Mouse (Mus musculus) embryonic facial prominence, embryonic 10.5 days (tissue): ENCODE results near the gene Erc2. TPM values are rescaled to one million over a fixed set of nuclear protein-coding genes. Genes with fewer than 3 reads are reported as not detected.

Source experiments
- DNase-seq: peaks from one replicate; pipeline ENCODE4 v3.0.0-alpha.2; 2017; ENCODE audit warnings: low spot score
- H3K27ac ChIP-seq: fragments of 300-500 bp; sonication (generic); replicated peaks from 2 replicates; pipeline ENCODE4 v1.5.1; 2016; ENCODE audit warnings: mild to moderate bottlenecking
- H3K27me3 ChIP-seq: fragments of 300-500 bp; sonication (generic); replicated peaks from 2 replicates; pipeline ENCODE4 v1.6.1; 2016; ENCODE audit warnings: low read depth, mild to moderate bottlenecking; ENCODE audit not compliant: poor library complexity, severe bottlenecking
- H3K36me3 ChIP-seq: fragments of 300-500 bp; sonication (generic); replicated peaks from 2 replicates; pipeline ENCODE4 v1.6.1; 2016; ENCODE audit warnings: mild to moderate bottlenecking, moderate library complexity
- H3K4me1 ChIP-seq: fragments of 300-500 bp; sonication (generic); 2 replicates; pipeline ENCODE4 v1.6.1; 2016
- H3K4me3 ChIP-seq: fragments of 300-500 bp; sonication (generic); 2 replicates; pipeline ENCODE4 v1.5.1; 2016; ENCODE audit warnings: mild to moderate bottlenecking, moderate library complexity
- H3K9me3 ChIP-seq: fragments of 300-500 bp; sonication (generic); 2 replicates; pipeline ENCODE4 v1.6.1; 2016; ENCODE audit warnings: mild to moderate bottlenecking
- WGBS: fragments of 180-500 bp; shearing (Covaris S2); methylation state at CpG from one replicate; pipeline ENCODE4 v1.1.7; 2016; 5-methylcytosine and 5-hydroxymethylcytosine counted together
- polyA plus RNA-seq: library from polyadenylated mRNA; unstranded; fragments of >200 nt; fragmentation: Nextera tagmentation; extraction: Ambion mirVana; gene quantifications from 2 replicates; pipeline ENCODE4 v1.2.1, GENCODE M21; 2016

Erc2 gene
- polyA plus RNA-seq, 1 experiment from 2014 or later: 7.2 TPM

DNA sequence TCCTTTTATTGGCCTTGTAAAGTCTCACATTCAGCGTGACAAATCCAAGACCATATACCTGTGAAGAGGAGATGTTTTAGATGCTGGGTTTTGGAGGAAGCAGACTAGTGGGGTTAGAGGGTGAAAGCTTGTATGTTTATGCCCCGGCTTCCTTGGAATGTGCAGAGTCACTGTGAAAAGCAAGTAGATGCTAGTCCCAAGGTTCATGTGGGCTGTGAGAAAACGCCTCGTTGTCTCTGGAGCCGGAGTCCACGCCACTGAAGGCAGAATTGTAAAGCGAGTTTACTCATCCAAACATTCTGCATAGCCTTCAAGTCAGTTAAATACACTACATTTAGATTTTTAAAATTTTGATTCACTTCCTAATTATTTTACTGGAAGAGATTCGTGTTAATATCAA is 748.5 kb downstream of the Erc2 start:
- no peaks in the 10 kb centered on the region for H3K36me3 ChIP-seq
- no peak overlapping the region for H3K4me3 ChIP-seq
- no peak for DNase-seq
- H3K27me3 ChIP-seq: peaks cover 35% of the 10 kb centered on the region
- H3K4me1 ChIP-seq: peaks cover 32% of the 10 kb centered on the region
- no peak overlapping the region for H3K27ac ChIP-seq
- WGBS: 69% methylated on average over 8 of the region's 8 CpGs
- no peaks in the 10 kb centered on the region for H3K9me3 ChIP-seq

DNA sequence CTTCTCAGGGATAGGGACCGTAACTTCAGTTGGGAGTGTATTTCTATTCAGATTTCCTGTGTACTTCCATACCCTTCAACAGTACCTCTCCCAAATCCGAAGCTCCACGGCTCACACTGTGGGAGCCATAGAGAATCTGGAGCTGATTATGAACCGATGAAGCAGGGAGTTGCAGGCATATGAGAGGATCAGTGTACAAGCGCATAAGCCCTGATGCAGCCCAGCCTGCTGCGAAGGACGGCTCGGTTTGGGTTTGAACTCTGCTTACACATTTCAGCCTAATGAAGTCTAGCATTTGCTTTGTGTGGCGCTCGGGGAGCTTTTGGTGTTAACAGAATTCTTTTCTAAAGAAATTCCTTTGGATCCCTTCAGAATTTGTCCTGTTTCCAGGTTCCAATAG is 749.4 kb downstream of the Erc2 start:
- H3K36me3 ChIP-seq: no peaks in the 10 kb centered on the region
- peaks cover 42% of the 10 kb centered on the region for H3K4me1 ChIP-seq
- WGBS: 62% methylated on average over 10 of the region's 10 CpGs
- 0 out of 2 replicates have a peak overlapping the region, but pooled peaks have one; percentile 24 for H3K27ac ChIP-seq
- H3K4me3 ChIP-seq: no peak overlapping the region
- peaks cover 35% of the 10 kb centered on the region for H3K27me3 ChIP-seq
- no peaks in the 10 kb centered on the region for H3K9me3 ChIP-seq
- no peak for DNase-seq

- Histone ChIP-seq H3K4me3 (peak overlapping the region; percentile 20; the same call in 1 of the 2 replicates), H3K27me3 (peaks cover 66% of the 10 kb centered on the region), H3K9me3 (no peaks in the 10 kb centered on the region), H3K36me3 (no peaks in the 10 kb centered on the region), H3K4me1 (peaks cover 47% of the 10 kb centered on the region), H3K27ac (peak overlapping the region; percentile 67)
- DNase-seq: peak; percentile 58
- WGBS: 13% methylated on average over 10 of the region's 10 CpGs
Measured at GRCm38 (mm10) chr14:28375642-28376091, 753.4 kb downstream of the Erc2 start.

GRCm38 (mm10) chr14:28376208-28376805 is 754.1 kb downstream of the Erc2 start:
- H3K27me3 ChIP-seq: peaks cover 72% of the 10 kb centered on the region
- H3K36me3 ChIP-seq: no peaks in the 10 kb centered on the region
- WGBS: 48% methylated on average over 9 of the region's 9 CpGs
- H3K27ac ChIP-seq: peak overlapping the region; percentile 65
- H3K4me1 ChIP-seq: peaks cover 45% of the 10 kb centered on the region
- no peak overlapping the region for H3K4me3 ChIP-seq
- no peaks in the 10 kb centered on the region for H3K9me3 ChIP-seq
- DNase-seq: peak; percentile 20

GRCm38 (mm10) chr14:28377519-28377918 is 755.3 kb downstream of the Erc2 start:
- Histone ChIP-seq H3K27me3 (peaks cover 72% of the 10 kb centered on the region), H3K36me3 (no peaks in the 10 kb centered on the region), H3K4me1 (peaks cover 47% of the 10 kb centered on the region), H3K9me3 (no peaks in the 10 kb centered on the region), H3K27ac (no peak overlapping the region), H3K4me3 (no peak overlapping the region)
- 65% methylated on average over 3 of the region's 3 CpGs for whole genome bisulfite sequencing
- no peak for DNase-seq

DNA sequence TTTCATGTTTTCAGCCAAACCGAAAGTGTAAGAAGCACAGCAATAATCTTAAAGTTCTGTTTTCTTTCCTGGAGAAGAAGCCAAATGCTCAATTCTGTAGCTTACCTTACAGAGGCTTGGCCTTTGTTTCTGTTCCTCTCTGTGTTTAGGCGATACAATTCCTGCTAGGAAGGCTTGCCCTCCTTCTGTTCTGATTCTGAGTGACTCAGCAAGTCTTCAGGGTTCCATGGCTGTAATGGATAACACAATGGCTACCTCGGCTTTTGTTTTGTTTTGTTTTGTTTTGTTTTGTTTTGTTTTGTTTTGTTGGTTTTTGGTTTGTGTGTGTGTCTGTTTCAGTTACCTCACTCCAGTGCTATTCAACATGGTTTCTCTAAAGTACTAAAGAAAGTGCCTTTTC is 757.9 kb downstream of the Erc2 start:
- Histone ChIP-seq H3K4me1 (peaks cover 48% of the 10 kb centered on the region), H3K27me3 (peaks cover 67% of the 10 kb centered on the region), H3K9me3 (no peaks in the 10 kb centered on the region), H3K36me3 (no peaks in the 10 kb centered on the region), H3K27ac (no peak overlapping the region), H3K4me3 (no peak overlapping the region)
- no peak for DNase-seq
- 65% methylated on average over 3 of the region's 3 CpGs for WGBS

DNA sequence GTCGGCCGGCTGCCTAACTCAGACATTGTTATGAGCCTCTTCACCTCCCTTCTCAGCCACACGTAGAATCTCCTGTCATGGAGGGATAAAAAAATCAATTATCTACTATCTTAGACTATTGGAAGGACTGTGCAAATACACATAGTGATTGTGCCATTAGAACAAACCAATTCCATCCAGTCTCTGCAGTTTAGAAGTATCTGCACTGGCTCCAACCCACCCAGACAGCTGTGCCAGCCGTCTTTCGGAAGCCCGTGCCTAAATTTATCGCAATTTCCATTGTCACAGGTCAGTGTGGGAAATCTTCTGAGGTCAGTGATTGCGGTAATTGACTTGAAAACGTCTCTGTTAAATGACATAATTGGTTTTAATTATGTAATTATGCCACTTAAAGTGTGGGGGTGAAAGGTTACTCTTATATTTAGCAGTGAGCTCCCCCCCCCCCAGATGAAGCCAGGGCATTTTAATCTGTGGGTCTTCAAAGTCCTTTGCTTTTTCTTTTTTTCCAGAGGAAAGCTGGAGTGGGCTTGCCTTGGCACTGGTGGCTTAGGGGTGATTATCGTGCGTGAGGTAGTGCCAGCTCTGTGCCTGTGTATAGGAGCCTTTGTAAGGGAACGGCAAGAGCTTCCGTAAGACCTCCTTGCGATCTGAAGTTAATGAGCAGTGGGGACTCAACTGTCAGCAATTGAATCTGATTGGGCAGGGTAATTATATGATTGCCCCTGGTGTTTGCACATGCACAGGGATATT is 759.7 kb downstream of the Erc2 start:
- DNase-seq: peak; percentile 39
- Histone ChIP-seq H3K9me3 (no peaks in the 10 kb centered on the region), H3K36me3 (no peaks in the 10 kb centered on the region), H3K27me3 (peaks cover 70% of the 10 kb centered on the region), H3K4me3 (no peak overlapping the region), H3K27ac (no peak overlapping the region), H3K4me1 (peaks cover 30% of the 10 kb centered on the region)
- 44% methylated on average over 14 of the region's 14 CpGs for WGBS

DNA sequence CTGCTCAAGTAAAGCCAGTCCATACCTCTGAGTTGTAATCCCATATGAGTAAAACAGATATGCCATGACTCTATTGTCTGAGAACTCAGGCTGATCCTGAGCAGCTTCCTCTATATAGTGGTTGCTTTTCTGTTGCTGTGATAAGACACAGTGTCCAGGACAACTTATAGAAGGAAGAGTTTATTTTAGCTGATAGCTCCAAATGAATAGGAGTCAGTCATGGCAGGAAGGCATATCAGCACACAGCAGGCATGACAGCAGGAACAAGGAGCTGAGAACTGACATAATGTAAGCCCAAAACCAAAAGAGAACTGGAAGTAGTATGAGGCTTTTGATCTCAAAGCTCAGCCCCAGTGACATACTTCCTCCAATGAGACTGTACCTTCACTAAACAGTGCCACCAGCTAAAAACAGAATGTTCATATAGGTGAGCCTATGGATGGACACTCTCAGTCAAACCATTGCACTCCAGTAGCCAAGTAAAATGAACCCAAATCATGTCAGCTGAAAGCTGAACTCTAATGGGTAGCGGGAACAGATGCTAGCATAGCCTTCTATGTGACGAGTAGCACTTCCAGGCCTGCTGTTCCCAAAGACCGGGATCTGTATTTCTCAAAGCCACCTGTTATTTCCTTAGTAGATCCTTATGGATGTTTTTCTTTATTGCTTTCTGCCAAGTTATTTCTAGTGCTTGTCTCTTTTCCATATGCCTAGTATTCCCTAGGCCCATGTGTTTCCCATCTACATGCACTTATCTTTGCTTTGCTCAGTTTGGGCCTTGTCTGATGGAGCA is 764.8 kb downstream of the Erc2 start:
- peaks cover 27% of the 10 kb centered on the region for H3K27me3 ChIP-seq
- no peak overlapping the region for H3K27ac ChIP-seq
- no peak for DNase-seq
- H3K9me3 ChIP-seq: no peaks in the 10 kb centered on the region
- 91% methylated on average over 3 of the region's 3 CpGs for WGBS
- H3K4me3 ChIP-seq: no peak overlapping the region
- no peaks in the 10 kb centered on the region for H3K36me3 ChIP-seq
- peaks cover 8% of the 10 kb centered on the region for H3K4me1 ChIP-seq

GRCm38 (mm10) chr14:28398915-28399314 is 776.7 kb downstream of the Erc2 start:
- H3K27me3 ChIP-seq: no peaks in the 10 kb centered on the region
- H3K4me1 ChIP-seq: peaks cover 7% of the 10 kb centered on the region; the same call in 1 of the 2 replicates
- no peak for DNase-seq
- no peak overlapping the region for H3K27ac ChIP-seq
- H3K36me3 ChIP-seq: no peaks in the 10 kb centered on the region
- no peak overlapping the region for H3K4me3 ChIP-seq
- no peaks in the 10 kb centered on the region for H3K9me3 ChIP-seq
- WGBS: 72% methylated on average over 2 of the region's 2 CpGs

DNA sequence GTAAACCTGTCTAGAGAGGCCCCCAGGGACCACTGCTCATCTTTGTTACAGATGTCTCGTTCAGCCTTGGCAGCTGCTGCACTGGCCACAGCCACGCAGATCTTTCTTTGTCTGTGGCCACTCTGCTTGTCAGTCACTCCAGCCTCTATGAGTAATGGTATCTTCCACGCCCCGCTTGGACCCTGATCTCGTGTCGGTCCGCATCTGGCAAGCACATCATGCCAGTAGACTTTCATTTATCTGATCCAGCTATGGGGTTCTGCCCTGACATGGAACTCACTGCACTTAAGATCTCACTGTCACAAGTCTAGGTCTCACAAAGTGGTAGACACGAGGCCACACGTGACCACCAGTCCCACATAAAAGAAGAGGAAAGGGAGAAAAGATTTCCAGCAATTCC is 777.7 kb downstream of the Erc2 start:
- Histone ChIP-seq H3K36me3 (no peaks in the 10 kb centered on the region), H3K4me3 (no peak overlapping the region), H3K9me3 (no peaks in the 10 kb centered on the region), H3K27me3 (no peaks in the 10 kb centered on the region), H3K4me1 (peaks cover 7% of the 10 kb centered on the region; the same call in 1 of the 2 replicates), H3K27ac (no peak overlapping the region)
- DNase-seq: no peak
- 90% methylated on average over 9 of the region's 9 CpGs for WGBS

DNA sequence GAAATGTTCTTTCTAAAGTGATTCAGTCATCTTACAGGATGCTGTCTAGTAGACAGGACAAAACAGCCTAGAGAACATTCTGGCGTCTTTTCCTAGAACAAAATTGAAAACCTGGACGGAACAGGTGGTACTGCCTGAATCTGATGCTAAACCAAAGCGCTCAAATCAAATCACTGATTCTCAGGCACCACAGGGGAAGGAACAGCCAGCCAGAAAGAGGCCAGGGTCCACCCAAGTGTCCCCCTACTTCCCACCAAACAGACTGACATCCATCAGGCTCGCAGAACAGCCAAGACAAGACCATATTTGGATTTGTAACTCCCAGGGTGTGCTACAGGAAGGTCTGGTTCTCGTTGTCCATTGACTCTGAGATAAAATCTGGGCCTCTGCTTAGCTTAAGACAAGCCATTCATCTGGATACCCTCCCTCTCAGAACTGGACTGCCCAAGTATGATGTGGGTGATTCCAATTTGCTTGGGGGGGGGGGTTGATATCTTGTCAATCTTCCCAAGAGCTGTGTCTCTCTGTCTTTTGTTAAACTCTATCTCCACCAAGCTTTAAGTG is 783.1 kb downstream of the Erc2 start:
- no peak overlapping the region for H3K4me3 ChIP-seq
- WGBS: 71% methylated on average over 5 of the region's 5 CpGs
- no peak overlapping the region for H3K27ac ChIP-seq

GRCm38 (mm10) chr14:28409390-28409789 is 787.2 kb downstream of the Erc2 start:
- Histone ChIP-seq H3K27ac (no peak overlapping the region), H3K9me3 (no peaks in the 10 kb centered on the region), H3K36me3 (no peaks in the 10 kb centered on the region), H3K4me1 (peaks cover 26% of the 10 kb centered on the region), H3K4me3 (no peak overlapping the region), H3K27me3 (no peaks in the 10 kb centered on the region)
- 81% methylated on average over 1 of the region's 1 CpGs for WGBS
- DNase-seq: no peak

More for the DNA sequence above, 783.1 kb downstream of the Erc2 start:
- DNase-seq: no peak
- H3K36me3 ChIP-seq: no peaks in the 10 kb centered on the region
- H3K9me3 ChIP-seq: no peaks in the 10 kb centered on the region
- peaks cover 3% of the 10 kb centered on the region; the same call in 1 of the 2 replicates for H3K4me1 ChIP-seq
- no peaks in the 10 kb centered on the region for H3K27me3 ChIP-seq
